Mouse (Mus musculus) heart, embryonic 16.5 days (tissue): ENCODE data around the gene Prdx5. TPM values are rescaled to one million over a fixed set of nuclear protein-coding genes. Genes with fewer than 3 reads are reported as not detected.

Experiments
- ATAC-seq: fragments of 200-750 bp; cut with Nextera tagmentation; replicated peaks from 2 replicates; pipeline ENCODE4 v1.8.0; 2017; ENCODE audit warnings: moderate number of reproducible peaks; ENCODE audit not compliant: insufficient read depth, low FRiP score; ENCODE audit errors: extremely low read depth
- H3K27ac ChIP-seq: fragments of 300-500 bp; sonication (generic); 2 replicates; pipeline ENCODE4 v1.5.1; 2014; ENCODE audit warnings: mild to moderate bottlenecking, low read length, control low read depth, moderate library complexity
- H3K27me3 ChIP-seq: fragments of 300-500 bp; sonication (generic); 2 replicates; pipeline ENCODE4 v1.6.1; 2014; ENCODE audit warnings: low read length, mixed read lengths; ENCODE audit not compliant: control insufficient read depth, insufficient read depth
- H3K36me3 ChIP-seq: fragments of 300-500 bp; sonication (generic); 2 replicates; pipeline ENCODE4 v1.6.1; 2014; ENCODE audit not compliant: control insufficient read depth, insufficient read depth
- H3K4me1 ChIP-seq: fragments of 300-500 bp; sonication (generic); 2 replicates; pipeline ENCODE4 v1.6.1; 2014; ENCODE audit warnings: low read length, mixed read lengths; ENCODE audit not compliant: control insufficient read depth, insufficient read depth
- H3K4me2 ChIP-seq: fragments of 300-500 bp; sonication (generic); 2 replicates; pipeline ENCODE4 v1.6.1; 2014; ENCODE audit warnings: low read depth, mild to moderate bottlenecking, control low read depth, low read length
- H3K4me3 ChIP-seq: fragments of 300-500 bp; sonication (generic); 2 replicates; pipeline ENCODE4 v1.5.1; 2014; ENCODE audit warnings: mild to moderate bottlenecking, control low read depth, low read length
- H3K9ac ChIP-seq: fragments of 300-500 bp; sonication (generic); 2 replicates; pipeline ENCODE4 v1.6.1; 2014; ENCODE audit warnings: low read length, control low read depth
- H3K9me3 ChIP-seq: fragments of 300-500 bp; sonication (generic); replicated peaks from 2 replicates; pipeline ENCODE4 v1.6.1; 2016; ENCODE audit warnings: low read length; ENCODE audit not compliant: control insufficient read depth
- WGBS: fragments of 180-500 bp; shearing (Covaris S2); extraction: QIAGEN DNeasy Blood & Tissue Kit; methylation state at CpG from one replicate; pipeline ENCODE4 v1.1.7; 2014; 5-methylcytosine and 5-hydroxymethylcytosine counted together
- polyA plus RNA-seq: library from polyadenylated mRNA; unstranded; fragments of >200 nt; fragmentation: Nextera tagmentation; extraction: Ambion mirVana; gene quantifications from 2 replicates; pipeline ENCODE4 v1.2.1, GENCODE M21; 2015

Gene Prdx5
- polyA plus RNA-seq, 1 experiment from 2014 or later: 415 TPM

DNA sequence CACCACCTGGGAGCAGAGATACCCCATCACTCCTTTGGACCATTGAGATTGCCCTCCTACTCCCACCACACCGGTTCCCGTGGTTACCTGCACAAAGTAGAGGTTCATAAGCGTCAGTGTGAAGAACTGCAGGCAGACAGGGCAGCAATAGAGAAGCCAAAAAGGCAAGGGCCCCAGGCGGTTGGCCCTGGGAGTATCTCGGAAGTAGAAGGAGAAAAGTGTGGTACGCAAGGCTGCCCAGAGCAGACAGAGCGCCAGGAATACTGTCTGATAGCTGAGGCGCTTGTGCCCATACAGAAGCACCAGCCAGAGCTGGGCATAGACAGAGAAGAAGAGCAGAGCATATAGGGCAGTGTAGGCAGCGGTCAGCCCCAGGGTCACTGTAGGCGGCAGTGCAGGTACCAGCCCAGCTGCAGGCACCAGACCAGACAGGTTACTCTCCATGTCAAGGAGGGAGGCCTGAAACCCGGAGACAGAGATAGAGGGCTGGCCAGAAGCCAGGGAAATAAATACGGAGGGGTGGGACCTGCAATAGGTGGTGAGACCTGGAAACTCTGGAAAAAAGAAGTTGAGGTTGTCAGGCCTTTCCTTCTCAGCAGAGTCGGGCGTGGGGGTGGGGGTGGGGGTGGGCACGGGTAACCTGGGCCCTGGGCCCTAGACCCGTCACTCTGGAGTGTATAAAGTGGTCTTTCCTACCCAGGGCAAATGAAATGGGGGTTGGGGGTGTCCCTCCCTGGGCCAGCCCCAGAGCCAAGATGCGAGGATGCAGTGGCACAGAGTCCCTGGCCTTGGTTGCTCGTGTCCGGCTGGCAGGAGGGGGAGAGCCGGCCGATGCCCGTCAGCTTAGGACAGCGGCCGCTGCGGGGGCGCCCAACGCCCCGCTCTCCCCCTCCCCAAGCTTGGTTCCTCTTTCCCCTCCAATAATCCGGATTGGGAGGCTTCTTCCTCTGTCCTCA is 30.8 kb upstream of the Prdx5 start:
- Histone ChIP-seq H3K9ac (peak overlapping the region; percentile 84), H3K9me3 (no peaks in the 10 kb centered on the region), H3K4me1 (peaks cover 18% of the 10 kb centered on the region), H3K4me2 (peak overlapping the region; percentile 91), H3K27ac (peak overlapping the region; percentile 50; the same call in 1 of the 2 replicates), H3K27me3 (peaks cover 5% of the 10 kb centered on the region; the same call in 1 of the 2 replicates), H3K4me3 (peak overlapping the region; percentile 85), H3K36me3 (no peaks in the 10 kb centered on the region)
- ATAC-seq: no peak
- 19% methylated on average over 28 of the region's 29 CpGs for WGBS

DNA sequence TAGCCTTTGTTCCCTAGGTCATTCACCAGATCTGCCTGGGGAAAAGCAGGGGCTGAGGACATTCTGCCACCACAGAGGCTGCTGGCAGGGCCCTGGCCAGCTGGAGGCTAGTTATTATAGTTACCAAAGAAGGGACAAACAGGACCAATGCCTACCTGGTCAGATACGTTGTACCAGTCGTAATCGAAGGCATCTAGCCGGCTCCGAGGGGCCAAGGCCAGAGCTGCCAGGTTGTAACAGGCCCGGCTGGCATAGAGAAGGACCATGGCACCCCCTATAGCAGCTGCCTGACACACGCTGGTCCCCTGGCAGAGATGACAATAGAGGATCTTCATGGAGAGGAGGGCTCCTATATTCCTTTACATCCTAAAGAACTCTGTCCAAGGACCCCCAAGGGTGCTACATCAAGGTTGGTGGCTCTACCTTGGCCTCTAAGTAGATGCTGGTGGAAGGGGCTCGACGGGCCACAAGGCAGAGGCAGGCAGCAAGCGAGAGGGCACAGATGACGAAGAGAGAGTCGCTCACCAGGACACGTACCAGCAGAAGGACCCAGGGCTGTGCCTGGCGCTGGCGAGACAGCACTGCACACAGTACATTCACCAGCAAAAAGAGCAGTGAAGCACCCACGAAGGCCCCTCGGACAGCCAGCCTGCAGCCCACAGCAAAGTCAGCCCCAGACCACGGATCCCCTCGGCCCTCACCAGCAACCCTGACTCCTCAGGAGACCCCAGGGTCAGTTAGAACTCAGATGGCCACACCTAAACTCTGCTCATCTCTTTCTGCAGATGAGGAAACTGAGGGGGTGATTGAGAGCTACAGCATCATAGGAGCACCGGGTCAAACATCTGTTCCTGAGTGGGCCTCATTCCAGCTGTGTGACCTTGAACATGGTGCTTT is 29.4 kb upstream of the Prdx5 start:
- peak overlapping the region; percentile 10; the same call in 1 of the 2 replicates for H3K9ac ChIP-seq
- no peaks in the 10 kb centered on the region for H3K36me3 ChIP-seq
- peaks cover 15% of the 10 kb centered on the region for H3K27me3 ChIP-seq
- no peak for ATAC-seq
- H3K9me3 ChIP-seq: no peaks in the 10 kb centered on the region
- H3K4me1 ChIP-seq: peaks cover 18% of the 10 kb centered on the region
- no peak overlapping the region for H3K4me3 ChIP-seq
- no peak overlapping the region for H3K4me2 ChIP-seq
- H3K27ac ChIP-seq: no peak overlapping the region
- 87% methylated on average over 20 of the region's 20 CpGs for WGBS

DNA sequence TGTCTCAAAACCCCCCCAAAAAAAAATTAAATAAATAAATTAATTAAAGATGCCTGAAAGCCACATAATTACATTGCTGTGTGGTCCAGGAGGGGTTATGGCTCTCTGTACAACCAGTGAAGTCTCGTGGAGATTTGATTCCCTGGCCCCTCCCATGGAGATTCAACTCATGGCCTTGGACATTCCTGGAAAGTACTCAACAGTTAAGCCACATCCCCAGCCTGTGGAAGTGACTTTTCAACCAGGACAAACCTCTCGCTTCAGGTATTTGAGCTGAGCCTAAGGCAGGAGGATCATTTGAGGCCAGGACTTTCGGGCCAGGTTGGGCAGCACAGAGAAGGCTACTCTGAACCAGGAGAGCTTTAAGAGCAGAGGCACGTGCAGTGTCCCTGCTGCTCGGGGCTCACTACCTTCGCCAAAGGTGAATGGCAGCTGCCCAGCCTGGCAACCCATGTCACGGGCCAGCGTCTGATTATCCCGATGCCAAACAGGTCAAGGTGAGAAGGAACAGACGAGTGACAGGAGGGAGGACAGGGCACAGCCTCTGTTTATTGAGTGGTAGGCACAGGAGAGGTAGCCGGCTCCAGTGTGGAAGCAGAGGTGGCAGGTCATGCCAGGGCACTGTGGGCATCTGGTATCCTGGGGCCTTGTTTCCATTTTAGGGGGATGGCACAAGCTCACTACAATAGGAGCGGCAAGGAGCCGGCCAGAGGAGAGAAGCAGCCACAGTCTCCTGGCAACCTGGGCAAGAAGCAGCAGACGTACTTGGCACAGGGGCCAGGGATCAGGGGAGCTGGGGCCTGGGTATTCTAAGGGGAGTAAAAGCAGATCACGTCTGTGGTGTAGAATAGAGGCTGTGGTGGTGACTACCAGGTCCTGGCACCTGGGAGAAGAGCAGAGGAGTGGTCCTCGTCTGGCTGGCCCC is 27.9 kb upstream of the Prdx5 start:
- Histone ChIP-seq H3K27ac (no peak overlapping the region), H3K9ac (no peak overlapping the region), H3K4me2 (no peak overlapping the region), H3K9me3 (no peaks in the 10 kb centered on the region), H3K4me3 (no peak overlapping the region), H3K27me3 (peaks cover 26% of the 10 kb centered on the region), H3K4me1 (peaks cover 24% of the 10 kb centered on the region), H3K36me3 (no peaks in the 10 kb centered on the region)
- ATAC-seq: no peak
- 78% methylated on average over 16 of the region's 16 CpGs for WGBS

DNA sequence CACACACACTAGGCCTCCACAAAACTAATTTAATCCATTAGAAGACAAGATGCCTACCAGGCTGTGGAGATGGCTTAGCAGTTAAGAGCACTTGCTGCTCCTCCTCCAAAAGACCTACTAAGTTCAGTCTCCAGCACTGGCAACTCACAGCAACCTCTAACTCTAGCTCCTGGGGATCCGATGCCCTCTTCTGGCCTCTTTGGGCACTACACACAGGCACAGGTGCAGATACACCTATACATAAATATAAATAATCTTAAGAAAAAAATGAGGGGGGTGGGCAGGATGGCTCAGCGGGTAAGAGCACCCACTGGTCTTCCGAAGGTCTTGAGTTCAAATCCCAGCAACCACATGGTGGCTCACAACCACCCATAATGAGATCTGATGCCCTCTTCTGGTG is 26.4 kb upstream of the Prdx5 start:
- H3K27ac ChIP-seq: no peak overlapping the region
- ATAC-seq: no peak
- H3K9ac ChIP-seq: no peak overlapping the region
- peaks cover 22% of the 10 kb centered on the region for H3K4me1 ChIP-seq
- 16% methylated on average over 3 of the region's 3 CpGs for WGBS
- H3K27me3 ChIP-seq: peaks cover 40% of the 10 kb centered on the region
- H3K36me3 ChIP-seq: no peaks in the 10 kb centered on the region
- H3K4me3 ChIP-seq: no peak overlapping the region
- H3K9me3 ChIP-seq: no peaks in the 10 kb centered on the region
- no peak overlapping the region for H3K4me2 ChIP-seq

DNA sequence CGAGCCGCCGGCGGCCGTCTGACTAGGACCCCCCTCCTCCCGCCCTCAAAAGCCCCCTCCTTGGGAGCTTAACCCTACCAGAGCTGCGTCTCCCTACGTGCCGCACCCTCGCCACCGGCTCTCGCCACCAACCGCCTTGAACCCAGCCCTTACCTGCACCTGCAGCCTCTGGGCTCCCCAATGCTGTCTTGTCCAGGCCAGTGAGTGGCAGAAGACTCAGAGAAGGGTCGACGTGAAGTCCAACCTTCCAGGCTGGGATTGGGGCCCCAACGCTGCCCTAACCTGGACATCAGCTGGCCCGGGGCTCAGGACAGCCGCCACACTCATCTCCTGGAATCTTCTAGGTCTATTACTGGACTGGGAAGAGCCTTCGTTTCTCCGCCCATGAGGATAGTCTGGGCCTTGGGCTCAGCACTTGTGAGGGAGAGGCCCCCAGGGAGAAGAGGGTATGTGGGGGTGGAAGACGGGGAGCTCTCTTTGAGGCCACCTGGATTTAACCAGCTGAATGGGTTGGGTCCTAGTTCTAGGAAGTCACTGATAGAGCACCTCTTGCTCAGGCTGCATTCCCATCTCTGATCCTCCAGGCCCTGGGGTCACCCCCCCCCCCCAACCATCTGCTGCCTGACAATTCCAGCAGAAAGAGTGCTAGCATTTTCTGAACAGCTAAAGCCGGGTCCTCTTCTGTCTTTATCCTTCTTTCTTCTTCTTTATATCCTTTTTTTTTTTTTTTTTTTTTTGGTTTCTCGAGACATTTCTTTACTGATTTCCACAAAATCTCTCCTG is 24.5 kb upstream of the Prdx5 start, which contains the start of gene Kcnk4:
Kcnk4 (minus strand) TSS at position 321 of the 783 bp plus-strand sequence.
- Histone ChIP-seq H3K9me3 (no peaks in the 10 kb centered on the region), H3K27ac (no peak within 1 kb of the TSS), H3K4me1 (peaks cover 10% of the 10 kb centered on the region), H3K4me2 (peak within 1 kb of the TSS; percentile 80), H3K27me3 (peaks cover 48% of the 10 kb centered on the region), H3K9ac (peak within 1 kb of the TSS; percentile 49), H3K4me3 (peak within 1 kb of the TSS; percentile 48), H3K36me3 (no peaks in the 10 kb centered on the region)
- no peak for ATAC-seq
- WGBS: 9% methylated on average over 23 of the region's 23 CpGs

DNA sequence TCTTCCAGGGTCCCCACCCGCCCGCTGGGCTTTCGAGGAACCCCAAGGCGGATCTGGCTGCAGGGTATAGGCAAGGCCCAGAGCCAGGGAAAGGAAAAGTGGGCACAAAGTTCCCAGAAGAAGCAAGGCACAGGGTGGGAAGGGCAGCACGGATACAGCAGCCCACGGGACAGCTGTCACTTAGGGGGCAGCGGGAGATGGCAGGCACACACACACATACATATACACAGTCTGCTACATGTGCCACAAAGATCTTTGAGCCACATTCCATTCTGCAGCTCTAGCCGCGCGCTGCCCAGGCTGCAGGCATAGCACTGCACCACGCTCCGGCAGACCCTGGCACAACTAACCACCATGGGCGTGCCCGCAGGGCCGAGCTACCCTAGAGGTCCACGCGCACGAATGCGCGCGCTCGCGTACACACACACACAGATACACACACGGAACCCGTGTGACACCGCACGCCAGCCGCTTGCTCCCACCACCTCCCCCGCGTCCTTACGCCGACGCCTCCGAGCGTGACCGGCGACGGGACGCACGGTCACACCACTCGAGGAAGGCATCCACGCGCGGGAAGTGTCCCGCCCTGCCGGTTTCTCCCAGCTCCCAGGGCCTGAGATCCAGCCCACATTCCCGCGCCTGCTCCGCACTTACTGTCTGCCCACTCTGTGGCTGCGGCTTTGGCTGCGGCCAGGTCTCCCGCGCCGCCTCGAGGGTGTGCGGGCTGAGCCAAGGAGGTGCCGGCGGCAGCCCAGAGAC is 23.7 kb upstream of the Prdx5 start:
- Histone ChIP-seq H3K9ac (peak overlapping the region; percentile 49), H3K9me3 (no peaks in the 10 kb centered on the region), H3K4me1 (peaks cover 10% of the 10 kb centered on the region), H3K27me3 (peaks cover 51% of the 10 kb centered on the region), H3K4me2 (peak overlapping the region; percentile 80), H3K4me3 (peak overlapping the region; percentile 48), H3K36me3 (no peaks in the 10 kb centered on the region), H3K27ac (no peak overlapping the region)
- ATAC-seq: peak; percentile 64
- 5% methylated on average over 58 of the region's 58 CpGs for WGBS

DNA sequence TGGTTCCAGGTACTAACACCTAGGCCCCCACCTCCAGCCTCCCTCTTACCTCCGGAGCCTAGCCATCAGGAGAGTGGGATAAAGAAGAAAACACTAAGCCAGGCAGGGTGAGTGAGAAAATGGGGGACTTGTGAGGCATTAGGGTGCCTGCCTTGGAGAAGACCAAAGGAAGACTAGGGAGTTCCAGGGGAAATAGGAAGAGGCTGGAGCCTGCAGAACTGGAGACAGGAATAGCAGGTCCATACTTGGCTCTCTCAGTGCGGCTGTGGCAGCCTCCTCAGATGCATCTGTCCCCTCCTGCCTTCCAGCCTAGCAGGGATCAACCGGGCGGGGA is 23.2 kb upstream of the Prdx5 start:
- H3K27ac ChIP-seq: no peak overlapping the region
- 29% methylated on average over 4 of the region's 4 CpGs for WGBS
- no peak overlapping the region; the same call in 1 of the 2 replicates for H3K9ac ChIP-seq
- H3K36me3 ChIP-seq: no peaks in the 10 kb centered on the region
- H3K4me2 ChIP-seq: peak overlapping the region; percentile 80
- no peaks in the 10 kb centered on the region for H3K9me3 ChIP-seq
- ATAC-seq: no peak
- peaks cover 53% of the 10 kb centered on the region for H3K27me3 ChIP-seq
- peaks cover 10% of the 10 kb centered on the region for H3K4me1 ChIP-seq
- H3K4me3 ChIP-seq: peak overlapping the region; percentile 48; the same call in 1 of the 2 replicates
